Mouse (Mus musculus) layer of hippocampus, postnatal 10 days (tissue): ENCODE data around the gene Fxyd6. TPM values are rescaled to one million over a fixed set of nuclear protein-coding genes. Genes with fewer than 3 reads are reported as not detected.

Experiments used
- DNase-seq, 2 experiments: peaks; one replicate each; pipeline ENCODE4 v3.0.0; 2021; ENCODE audit warnings: low spot score in 2 of 2
- total RNA-seq, 2 experiments: library from RNA; stranded (reverse); gene quantifications; 2 replicates each; pipeline ENCODE4 v1.2.3; 2021

The Fxyd6 gene
- total RNA-seq, 2 experiments from 2014 or later: 288 to 309 TPM

GRCm38 (mm10) chr9:45374988-45375502 is 5.1 kb downstream of the Fxyd6 start:
- no peak for DNase-seq

GRCm38 (mm10) chr9:45376427-45376826 is 6.4 kb downstream of the Fxyd6 start:
- DNase-seq: no peak

GRCm38 (mm10) chr9:45376883-45377282 is 6.9 kb downstream of the Fxyd6 start:
- DNase-seq: no peak

- peak; percentile 28 to 52 for DNase-seq
Observed at GRCm38 (mm10) chr9:45380411-45381251, 10.6 kb downstream of the Fxyd6 start.

- peak; percentile 51 to 61 for DNase-seq
Observed at GRCm38 (mm10) chr9:45382336-45382735, 12.4 kb downstream of the Fxyd6 start.

- no peak for DNase-seq
Observed at GRCm38 (mm10) chr9:45382834-45383233, 12.8 kb downstream of the Fxyd6 start.

GRCm38 (mm10) chr9:45383883-45384282 is 13.9 kb downstream of the Fxyd6 start:
- no peak for DNase-seq

- DNase-seq: no peak
Observed at GRCm38 (mm10) chr9:45386698-45387097, 16.7 kb downstream of the Fxyd6 start.

GRCm38 (mm10) chr9:45388385-45388994 is 18.5 kb downstream of the Fxyd6 start:
- peak; percentile 93 for DNase-seq

GRCm38 (mm10) chr9:45389596-45389995 is 19.6 kb downstream of the Fxyd6 start:
- DNase-seq: no peak

- DNase-seq: no peak
Observed at GRCm38 (mm10) chr9:45391299-45391698, 21.3 kb downstream of the Fxyd6 start.

GRCm38 (mm10) chr9:45395218-45395617 is 25.2 kb downstream of the Fxyd6 start:
- no peak for DNase-seq

- no peak for DNase-seq
Observed at GRCm38 (mm10) chr9:45395796-45396195, 25.8 kb downstream of the Fxyd6 start.

- no peak for DNase-seq
Observed at GRCm38 (mm10) chr9:45398336-45398735, 28.4 kb downstream of the Fxyd6 start.

GRCm38 (mm10) chr9:45399434-45399833 is 29.4 kb downstream of the Fxyd6 start, which contains the start of gene Fxyd2:
TSS of gene Fxyd2 (plus strand) at chr9:45399669.
- DNase-seq: no peak

GRCm38 (mm10) chr9:45401851-45402250 is 31.9 kb downstream of the Fxyd6 start:
- no peak for DNase-seq

- no peak for DNase-seq
Observed at GRCm38 (mm10) chr9:45402957-45403356, 33.0 kb downstream of the Fxyd6 start.

- DNase-seq: no peak
Observed at GRCm38 (mm10) chr9:45405694-45406093, 35.7 kb downstream of the Fxyd6 start.

- no peak for DNase-seq
Observed at GRCm38 (mm10) chr9:45406808-45407207, 36.8 kb downstream of the Fxyd6 start.

GRCm38 (mm10) chr9:45407706-45408675 is 38.0 kb downstream of the Fxyd6 start:
- peak; percentile 88 to 90 for DNase-seq

GRCm38 (mm10) chr9:45410193-45410592 is 40.2 kb downstream of the Fxyd6 start:
- DNase-seq: no peak
